Mouse (Mus musculus) lung, adult 2 months (tissue): ENCODE results near the gene Lsamp.

Source experiments
- CTCF ChIP-seq: fragments of 200-500 bp; IDR thresholded peaks from 2 replicates; pipeline ENCODE4 v1.5.1; 2011; ENCODE audit warnings: mild to moderate bottlenecking, low read length, control low read depth; ENCODE audit not compliant: insufficient read depth
- POLR2A ChIP-seq: fragments of 200-500 bp; IDR thresholded peaks from 2 replicates; pipeline ENCODE4 v1.6.1; 2011; ENCODE audit warnings: low read depth, mild to moderate bottlenecking, control low read depth, low read length, borderline replicate concordance; ENCODE audit errors: extremely low read depth

GRCm38 (mm10) chr16:40627159-40627558, 643.0 kb downstream of the Lsamp start:
- TF ChIP-seq POLR2A = no peak
- TF ChIP-seq CTCF = no peak
